Mouse (Mus musculus) spleen, postnatal 10 days (tissue): ENCODE data around the gene C330007P06Rik.

Experiments used
- DNase-seq, 2 experiments: peaks; one replicate each; pipeline ENCODE4 v3.0.0; 2021 to 2022; ENCODE audit warnings: low spot score in 2 of 2

Gene C330007P06Rik

DNA sequence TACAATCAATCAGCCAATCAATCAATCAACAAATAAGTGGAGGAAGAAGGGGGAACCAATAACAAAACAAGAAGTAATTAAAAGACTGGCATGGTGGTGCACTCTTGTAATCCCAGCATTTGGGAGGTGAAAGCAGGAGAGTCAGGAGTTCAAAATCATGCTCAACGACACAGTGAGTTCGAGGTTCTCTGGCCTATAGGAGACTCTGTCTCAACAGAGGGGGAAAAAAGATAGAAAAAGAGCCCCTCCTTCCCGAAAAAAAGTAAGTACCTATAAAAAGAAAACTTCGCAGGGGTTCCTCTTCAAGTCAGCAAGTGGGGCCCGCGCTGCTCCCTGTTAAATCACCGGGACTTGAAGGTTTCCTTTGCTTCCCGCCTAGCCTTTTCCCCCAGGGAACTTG, at the start of gene C330007P06Rik, which contains the start of gene Ube2a:
Gene C330007P06Rik (minus strand): TSS at position 347 of the 400 bp plus-strand sequence.
Gene Ube2a (plus strand): TSS at position 136 of the 400 bp plus-strand sequence.
- no peak for DNase-seq

DNA sequence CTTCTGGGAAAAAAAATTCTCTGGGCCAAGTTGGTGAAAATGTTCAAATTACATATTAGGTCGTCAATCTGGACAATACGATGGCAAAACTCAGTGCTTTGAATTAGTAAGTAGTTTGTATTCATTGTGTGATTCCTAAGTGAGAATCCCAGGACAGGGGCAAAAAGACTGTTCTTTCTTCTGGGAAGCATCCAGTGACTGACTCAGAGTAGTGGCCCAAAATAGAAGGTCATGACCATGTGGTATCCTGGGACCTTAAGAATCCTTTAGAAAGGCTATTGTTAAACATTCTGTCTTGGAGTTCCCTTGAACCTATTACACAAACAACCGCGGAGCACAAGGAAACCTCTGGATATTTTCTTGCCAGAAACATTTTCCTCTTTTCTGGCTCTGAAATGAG, 47.4 kb upstream of the C330007P06Rik start:
- no peak for DNase-seq

DNA sequence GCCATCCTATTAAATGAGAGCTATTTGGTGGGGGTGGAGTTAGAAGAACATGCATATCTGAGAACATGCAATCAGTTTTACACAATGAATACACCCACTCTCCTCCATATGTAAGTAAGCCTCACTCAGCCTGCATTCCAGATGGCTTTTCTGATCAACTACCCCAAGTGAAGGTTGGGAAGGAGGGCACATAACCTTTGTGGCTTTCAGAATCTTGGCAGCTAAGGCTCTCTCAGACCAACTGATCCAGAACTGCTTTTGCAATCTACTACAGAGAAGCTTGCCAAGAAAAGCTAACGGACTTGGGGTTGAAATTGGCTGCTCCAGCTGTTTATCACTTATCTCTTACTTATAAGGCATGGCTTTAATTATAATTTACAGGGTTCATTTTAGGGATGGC, 43.8 kb upstream of the C330007P06Rik start:
- no peak for DNase-seq

DNA sequence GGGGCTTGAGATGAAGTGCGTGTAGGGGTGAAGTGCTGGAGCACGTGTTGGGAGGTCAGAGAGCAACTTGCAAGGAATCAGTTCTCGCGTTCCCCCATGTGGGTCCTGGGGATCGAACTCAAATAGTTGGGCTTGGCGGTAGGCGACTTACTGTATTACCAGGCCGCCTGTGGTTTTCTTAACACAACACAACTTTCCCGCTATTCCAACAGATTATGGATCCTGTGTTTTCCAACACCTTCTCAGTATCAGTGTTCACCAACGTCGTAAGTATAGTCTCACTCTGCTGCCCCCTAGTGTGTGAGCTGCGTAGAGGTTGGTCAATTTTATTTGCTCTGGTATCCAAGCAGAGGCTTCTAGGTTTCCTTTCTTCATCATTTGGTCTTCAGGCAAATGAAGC, 37.4 kb upstream of the C330007P06Rik start:
- DNase-seq, result peak; percentile 17 to 66

DNA sequence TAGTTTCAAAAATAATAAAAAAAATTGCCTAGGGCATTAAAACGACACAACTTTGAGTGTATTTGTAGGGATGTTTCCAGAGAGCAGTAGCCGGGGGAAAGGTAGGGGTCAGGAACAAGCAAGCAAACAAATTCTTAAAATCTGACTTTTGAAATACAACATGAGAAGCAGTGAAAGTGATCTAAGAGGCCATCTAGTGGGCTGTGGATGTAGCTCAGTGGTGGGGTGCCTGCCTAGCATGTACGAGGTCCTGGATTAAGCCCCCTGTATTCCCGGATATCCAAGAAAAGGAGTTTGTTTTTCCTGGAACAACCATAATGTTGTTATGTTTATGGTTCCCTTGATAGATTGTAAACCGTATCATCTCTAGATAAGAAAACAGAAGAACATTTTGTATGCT, 32.6 kb upstream of the C330007P06Rik start:
- no peak for DNase-seq

DNA sequence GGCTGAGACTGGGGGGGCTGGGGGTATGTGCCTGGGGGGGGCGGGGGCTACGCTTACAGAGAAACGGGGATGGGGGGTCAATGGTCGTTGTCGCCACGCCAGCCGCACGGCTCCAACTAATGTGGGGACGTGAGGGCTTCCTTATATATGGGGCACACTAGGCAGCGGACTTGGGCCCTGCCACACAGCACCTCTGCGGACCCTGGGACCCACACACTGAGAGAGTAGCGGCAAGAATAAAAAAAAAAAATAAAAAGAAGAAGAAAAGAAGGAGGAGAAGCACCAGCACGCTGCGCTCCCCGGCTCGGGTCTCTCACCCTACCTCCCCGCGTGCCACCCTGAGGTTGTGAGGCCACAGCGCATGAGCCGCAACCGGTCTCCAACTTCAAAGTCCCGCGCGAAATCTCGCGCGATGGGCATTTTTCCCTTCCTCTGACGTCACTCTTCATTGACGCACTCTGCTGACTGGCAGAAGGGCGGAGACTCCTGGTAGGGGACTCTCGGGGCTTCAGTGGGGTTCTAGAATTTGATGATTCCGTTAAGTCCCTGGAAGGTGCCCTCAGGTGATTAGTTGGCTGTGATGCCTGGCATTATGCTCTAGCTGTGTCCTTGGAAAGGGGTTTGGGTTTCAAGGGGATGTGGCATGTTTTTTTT, 29.3 kb upstream of the C330007P06Rik start:
- DNase-seq, result peak; percentile 81 to 91

DNA sequence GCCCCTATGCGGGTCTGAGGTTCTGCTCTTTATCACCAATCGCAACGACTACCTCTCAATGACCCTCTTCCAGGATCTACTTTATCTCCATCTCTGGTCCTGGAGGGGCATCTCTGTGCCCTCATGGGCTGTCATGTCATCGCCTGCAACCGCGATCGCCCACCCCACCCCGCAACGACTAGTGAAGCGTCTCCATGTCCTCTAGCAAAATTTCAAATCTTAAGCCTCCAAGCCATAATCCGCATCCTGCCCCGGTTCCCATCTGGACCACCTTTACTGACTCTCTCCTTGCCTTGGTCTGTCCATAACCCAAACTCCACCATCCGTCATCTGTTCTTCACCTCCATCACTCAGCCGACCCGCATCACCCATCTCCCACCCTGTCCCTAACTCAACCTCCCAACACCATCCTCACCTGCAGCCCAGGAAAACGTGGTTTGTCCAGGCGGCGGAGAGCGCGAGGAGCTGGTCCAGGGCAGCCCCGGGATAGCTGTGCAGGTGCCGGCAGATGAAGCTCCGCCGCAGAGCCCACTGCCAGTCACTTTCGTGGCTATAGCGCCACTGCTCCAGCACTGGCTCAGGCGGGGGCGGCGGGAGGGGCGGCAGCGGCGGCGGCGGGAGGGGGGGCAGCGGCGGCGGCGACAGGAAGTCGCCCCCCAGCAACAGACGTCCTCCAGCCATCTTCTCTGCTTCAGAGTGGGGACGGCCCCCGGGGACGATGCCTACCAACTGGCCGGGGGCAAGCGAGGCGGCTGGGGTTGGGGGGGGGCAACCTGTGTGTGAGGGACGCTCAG, 28.6 kb upstream of the C330007P06Rik start, which contains the start of gene Nkrf:
Gene Nkrf (minus strand): TSS at position 579 of the 794 bp plus-strand sequence.
- DNase-seq, result peak; percentile 14 to 45

DNA sequence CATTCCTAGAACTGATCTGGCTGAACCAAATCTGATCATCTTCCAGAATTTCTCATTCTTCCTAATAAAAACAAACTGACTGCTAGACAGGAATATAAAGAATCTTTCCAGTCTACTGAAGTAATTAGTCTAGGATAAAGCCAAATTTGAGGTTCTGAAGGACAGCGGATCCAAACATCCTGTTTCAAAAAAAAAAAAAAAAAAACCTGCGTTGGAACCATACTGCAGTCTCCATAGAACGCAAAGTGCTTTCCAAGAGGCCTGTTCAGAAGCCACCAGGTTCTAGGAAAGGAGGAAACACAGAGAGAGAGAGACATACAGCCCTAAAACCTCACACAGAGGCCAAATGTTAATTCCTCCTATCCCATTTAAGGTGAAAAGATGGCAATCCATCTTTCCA, 27.7 kb upstream of the C330007P06Rik start:
- no peak for DNase-seq

DNA sequence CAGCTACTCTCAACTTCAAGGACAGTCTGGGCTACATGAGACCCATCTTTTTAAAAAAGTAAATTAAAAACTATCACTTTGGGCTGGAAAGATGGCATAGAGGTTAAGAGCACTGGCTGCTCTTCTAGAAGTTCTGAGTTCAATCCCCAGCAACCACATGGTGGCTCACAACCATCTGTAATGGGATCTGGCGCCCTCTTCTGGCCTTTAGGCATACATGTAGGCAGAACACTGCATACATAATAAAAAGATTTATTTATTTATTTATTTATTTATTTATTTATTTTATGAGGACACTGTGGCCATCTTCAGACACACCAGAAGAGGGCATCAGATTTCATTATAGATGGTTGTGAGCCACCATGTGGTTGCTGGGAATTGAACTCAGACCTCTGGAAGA, 25.0 kb upstream of the C330007P06Rik start:
- DNase-seq, result peak in 1 of 2 experiments; percentile 45

DNA sequence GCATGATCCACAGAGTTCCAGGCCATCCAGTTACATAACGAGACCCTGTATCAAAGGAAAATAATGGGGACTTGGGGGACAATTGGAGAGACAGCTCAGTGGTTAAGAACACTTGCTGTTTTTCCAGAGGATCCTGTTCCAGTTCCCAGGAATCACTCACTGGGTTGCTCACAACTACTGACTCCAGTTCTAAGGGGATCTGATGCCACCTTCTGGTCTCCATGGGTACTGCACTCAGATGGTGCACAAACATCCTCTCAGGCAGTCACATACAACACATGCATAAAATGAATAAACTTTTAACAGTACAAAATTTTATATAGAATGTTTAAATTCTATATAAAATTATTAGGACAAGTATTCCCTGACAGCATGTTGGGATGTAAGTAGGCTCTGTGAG, 10.8 kb upstream of the C330007P06Rik start:
- peak in 1 of 2 experiments; percentile 57 for DNase-seq

DNA sequence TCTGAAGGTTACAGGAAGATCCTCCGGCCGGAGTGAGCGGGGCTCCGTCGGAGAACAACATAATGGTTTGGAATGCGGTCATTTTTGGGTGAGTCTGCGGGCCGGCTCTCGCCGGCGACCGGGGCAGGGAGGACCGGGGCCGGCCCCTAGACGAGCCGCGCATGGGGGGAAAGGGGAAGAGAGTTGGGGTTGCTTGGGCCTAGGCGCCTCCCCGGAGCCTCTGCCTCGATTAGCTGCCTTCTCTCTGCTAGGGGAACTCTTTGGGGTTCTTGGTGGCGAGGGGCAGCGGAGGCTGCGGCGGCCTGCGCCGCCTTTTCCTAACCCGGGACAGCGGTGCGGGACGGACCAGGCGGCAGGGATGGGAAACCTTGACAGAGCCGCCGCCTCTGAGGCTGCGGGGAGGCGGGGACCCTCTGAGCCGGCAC, 805 bp upstream of the C330007P06Rik start:
- DNase-seq, result peak in 1 of 2 experiments; percentile 47

DNA sequence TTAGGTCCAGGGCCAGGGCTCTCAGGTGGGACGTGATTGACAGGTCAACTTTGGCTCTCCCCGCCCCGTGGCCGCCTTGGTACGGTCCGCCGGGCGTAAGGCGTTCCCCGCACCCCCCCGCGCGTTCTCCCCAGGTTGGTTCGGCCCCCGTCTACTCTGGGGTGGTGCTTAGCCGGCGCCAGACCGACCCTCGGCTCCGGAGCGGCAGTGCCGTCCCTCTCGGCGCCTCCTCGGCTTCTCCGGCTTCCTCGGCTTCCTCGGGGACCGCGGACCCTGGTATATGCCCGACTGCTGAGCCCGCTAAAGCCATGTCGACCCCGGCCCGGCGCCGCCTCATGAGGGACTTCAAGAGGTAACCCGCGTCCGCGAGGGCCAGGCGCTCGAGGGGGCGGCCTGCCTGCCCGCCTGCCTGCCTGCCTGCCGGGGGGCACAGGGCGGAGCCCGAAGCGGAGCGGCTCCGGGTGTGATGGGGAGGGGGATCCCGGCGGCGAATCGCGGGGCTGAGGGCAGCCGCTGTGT, 326 bp upstream of the C330007P06Rik start:
- peak; percentile 84 to 93 for DNase-seq

DNA sequence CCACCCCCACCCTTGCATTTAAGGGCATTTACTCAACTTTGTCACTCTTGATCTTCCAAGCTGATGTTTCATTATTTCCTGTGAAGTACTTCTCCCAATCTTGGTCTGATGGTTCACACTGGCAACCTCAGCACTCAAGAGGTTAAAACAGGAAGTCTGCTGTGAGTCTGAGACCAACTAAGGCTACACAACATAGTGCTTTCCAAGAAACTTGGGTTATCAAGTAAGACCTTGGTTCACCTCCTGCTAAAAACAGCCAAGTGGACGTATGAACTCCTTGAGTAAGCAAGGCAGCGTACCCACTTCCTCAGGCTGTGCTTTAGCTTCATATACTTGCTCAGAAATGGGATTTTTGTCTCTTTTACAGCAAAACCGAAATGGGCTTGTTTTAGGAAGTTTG, 3.5 kb downstream of the C330007P06Rik start:
- DNase-seq, result no peak

DNA sequence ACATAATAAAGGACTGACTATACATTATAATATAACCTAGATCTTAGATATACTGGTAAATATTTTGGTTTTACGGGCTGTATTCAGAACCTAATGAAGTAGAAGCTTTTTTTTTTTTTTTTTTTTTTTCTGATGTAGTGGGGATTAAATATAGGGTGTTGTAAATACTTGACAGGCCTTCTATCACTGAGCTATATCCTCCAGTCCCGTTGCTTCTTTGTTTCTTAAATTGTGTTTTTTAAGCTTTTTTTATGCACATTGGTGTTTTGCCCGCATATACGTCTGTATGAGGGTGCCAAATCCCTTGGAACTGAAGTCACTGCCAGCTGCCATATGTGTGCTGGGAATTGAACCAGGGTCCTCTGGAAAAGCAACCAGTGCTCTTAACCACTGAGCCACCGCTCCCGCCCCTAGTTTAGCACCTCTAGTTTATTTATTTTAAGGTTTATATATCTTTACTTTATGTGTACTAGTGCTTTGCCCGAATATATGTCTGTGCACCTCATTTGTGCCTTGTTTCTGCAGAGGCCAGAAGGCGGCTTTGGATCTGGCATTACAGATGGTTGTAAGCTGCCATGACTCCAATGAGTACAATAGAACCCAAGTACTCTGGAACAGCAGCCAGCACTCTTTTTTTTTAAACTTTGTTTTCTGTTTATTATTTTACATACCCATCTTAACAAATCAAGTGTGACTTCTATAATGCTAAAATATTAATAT, 9.1 kb downstream of the C330007P06Rik start:
- no peak for DNase-seq

DNA sequence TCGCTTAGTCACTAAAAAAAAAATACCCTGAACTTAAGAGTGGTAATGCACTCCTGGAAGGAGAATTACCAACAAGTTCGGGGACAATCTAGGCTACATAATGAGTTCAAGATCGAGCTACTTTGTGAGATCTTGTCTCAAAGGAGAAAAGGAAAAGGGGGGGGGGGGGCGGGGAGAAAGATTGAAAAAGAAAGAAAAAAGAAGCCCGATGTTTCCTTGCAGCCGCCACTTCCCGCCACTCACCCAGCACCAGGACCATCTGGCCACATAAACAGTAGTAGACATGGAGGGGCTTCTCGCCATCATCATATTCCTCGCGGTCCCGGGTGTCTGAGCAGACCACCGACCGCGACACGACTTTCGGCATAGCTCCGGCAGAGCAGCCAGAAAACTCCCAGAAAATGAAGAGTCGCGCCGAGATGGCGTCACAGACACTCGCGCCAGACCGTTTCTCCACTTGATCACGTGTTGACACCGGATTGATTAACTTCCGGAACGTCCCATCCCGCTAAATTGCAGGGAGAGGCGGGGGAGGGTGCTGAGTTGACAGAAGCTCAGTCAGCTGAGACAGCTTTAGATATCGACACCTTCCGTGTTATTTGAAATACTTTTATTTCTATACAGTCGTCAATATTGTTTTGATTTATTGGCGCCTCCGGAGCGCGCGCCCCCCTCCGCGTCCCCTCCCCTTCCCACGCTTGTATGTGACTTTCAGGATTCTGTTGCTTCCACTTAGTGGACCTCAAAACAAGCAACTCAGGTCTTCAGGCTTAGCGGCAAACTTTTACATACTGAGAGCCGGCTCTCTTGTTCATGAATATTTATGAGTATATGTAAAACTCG, 9.9 kb downstream of the C330007P06Rik start:
- peak; percentile 65 to 85 for DNase-seq

DNA sequence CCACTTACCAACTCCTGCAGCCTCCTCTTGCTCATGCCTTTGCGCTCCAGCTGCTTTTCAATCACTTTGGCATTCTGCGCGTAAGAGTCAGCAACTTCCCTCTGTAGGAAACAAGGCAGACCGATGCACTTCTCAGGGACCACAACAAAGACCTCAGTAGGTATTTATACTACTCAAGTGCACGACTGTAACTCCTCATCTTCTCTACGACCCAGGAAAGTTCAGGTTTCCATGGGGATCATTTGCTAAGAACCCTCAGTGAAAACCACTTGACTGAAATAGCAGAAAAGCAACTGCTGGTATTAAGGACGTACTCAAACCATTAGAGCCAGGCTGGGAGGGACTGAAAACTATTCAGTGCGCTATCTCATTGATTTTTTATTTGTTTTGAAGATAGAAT, 21.3 kb downstream of the C330007P06Rik start:
- DNase-seq, result no peak

DNA sequence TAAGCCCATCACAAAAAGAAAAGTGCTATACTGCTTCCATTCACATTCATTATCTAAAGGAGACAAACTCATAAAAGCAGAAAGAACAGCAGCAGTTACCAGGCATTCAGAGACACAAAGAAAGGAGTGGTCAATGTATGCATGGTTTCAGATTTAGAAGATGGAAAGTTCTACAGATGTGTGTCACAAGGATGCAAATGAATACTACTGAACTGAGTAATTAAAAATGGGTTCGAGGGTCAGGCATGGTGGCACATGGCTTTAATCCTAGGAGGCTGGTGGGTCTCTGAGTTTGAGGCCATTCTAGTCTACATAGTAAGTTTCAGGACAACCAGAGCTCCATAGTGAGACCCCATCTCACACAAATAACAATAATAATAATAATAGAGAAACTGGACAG, 26.8 kb downstream of the C330007P06Rik start:
- DNase-seq, result no peak

DNA sequence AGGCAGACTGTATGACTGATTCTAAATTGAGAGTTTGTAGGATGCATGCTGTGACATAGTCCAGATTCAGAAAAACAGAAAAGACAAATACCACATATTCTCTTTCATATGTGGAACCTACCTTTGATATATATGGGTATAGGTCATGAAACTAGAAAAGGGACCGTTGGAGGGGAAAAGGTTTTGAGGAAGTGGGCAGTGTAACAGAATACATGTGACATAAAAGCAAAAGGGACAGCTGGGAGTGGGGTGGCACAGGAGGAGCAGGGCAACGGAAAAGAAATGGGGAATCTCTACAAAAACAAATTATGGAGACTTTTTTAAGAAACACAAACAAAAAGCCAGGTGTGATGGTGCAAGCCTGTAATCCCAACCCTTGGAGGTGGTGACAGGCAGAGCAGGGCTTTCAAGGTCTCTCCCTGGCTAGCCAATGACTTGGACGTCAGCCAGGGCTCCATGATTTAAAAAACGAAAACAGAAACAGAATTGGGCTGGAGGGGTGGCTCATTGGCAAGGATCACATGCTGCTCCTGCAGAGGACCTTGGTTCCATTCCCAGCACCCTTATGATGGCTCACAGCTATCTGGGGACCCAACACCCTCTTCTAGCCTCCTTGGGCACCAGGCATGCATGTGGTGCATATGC, 30.4 kb downstream of the C330007P06Rik start:
- no peak for DNase-seq

DNA sequence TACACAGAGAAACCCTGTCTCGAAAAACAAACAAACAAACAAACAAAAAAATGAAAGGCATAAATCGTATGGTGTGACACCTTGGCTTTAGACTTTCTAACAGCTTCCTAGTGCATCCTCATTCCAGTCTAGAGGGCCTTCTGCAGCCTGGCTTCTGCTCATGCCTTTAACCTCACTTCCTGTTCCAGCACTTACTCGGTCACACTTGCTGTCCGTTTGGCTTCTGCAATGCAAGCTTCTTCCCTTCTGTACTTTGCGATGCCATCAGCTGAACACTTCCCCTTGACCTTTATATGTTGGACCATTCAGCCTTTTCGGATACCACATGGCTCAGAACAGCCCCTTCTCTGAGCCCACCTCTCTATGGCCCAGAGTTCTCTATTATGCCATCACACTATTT, 32.2 kb downstream of the C330007P06Rik start:
- no peak for DNase-seq

DNA sequence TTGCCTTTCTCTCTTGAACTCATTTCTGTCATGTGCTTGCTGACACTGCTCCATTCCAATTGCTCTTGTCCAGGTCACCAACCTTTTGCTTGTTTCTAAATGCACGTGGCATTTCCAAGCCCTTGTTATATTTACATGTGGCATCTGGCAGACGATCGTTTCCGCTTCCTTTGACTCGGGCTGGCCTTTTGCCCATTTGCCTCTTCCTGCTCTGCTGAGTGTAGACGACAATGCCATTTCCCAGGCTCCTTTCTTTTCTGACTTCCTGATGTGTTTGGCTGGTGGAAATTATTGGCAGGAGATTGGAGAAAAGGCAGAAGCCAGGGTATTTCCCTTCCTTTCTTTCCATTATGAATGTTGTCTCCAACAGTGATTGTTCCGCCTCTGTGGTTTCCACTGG, 34.5 kb downstream of the C330007P06Rik start:
- peak in 1 of 2 experiments; percentile 30 for DNase-seq
